Mouse (Mus musculus): Measurements from ENCODE around the gene Irf8. TPM values are rescaled to one million over a fixed set of nuclear protein-coding genes. Genes with fewer than 3 reads are reported as not detected.

Irf8 gene
- polyA plus RNA-seq, 1 experiment, result 0.12 TPM

- no peak for TF ChIP-seq TAL1 (IDR thresholded peaks at IDR 0.05; ENCODE audit: low read length)
- TF ChIP-seq GATA1 (IDR thresholded peaks at IDR 0.05; ENCODE audit: low read length), result no peak
- H3K9me3 ChIP-seq (ENCODE audit: control insufficient read depth, low read length), result no peaks in the 10 kb centered on the region
- no peaks in the 10 kb centered on the region for H3K36me3 ChIP-seq (ENCODE audit: control insufficient read depth)
- H3K4me3 ChIP-seq (replicated peaks), result no peak overlapping the region
- H3K27me3 ChIP-seq (ENCODE audit: control insufficient read depth), result no peaks in the 10 kb centered on the region
- H3K4me1 ChIP-seq (ENCODE audit: control insufficient read depth), result peaks cover 5% of the 10 kb centered on the region; the same call in 1 of the 2 replicates
Observed at GRCm38 (mm10) chr8:120697979-120698272, 38.2 kb upstream of the Irf8 start.

GRCm38 (mm10) chr8:120698426-120698825, 37.7 kb upstream of the Irf8 start:
- Histone ChIP-seq H3K9me3 (ENCODE audit: control insufficient read depth, low read length) (no peaks in the 10 kb centered on the region), H3K27me3 (ENCODE audit: control insufficient read depth) (no peaks in the 10 kb centered on the region), H3K36me3 (ENCODE audit: control insufficient read depth) (no peaks in the 10 kb centered on the region), H3K4me1 (ENCODE audit: control insufficient read depth) (peaks cover 5% of the 10 kb centered on the region; the same call in 1 of the 2 replicates), H3K4me3 (replicated peaks) (no peak overlapping the region)
- no peak for TF ChIP-seq TAL1 (IDR thresholded peaks at IDR 0.05; ENCODE audit: low read length)

- Histone ChIP-seq H3K4me3 (replicated peaks) (no peak overlapping the region), H3K9me3 (ENCODE audit: control insufficient read depth, low read length) (no peaks in the 10 kb centered on the region), H3K36me3 (ENCODE audit: control insufficient read depth) (no peaks in the 10 kb centered on the region), H3K27me3 (ENCODE audit: control insufficient read depth) (no peaks in the 10 kb centered on the region), H3K4me1 (ENCODE audit: control insufficient read depth) (peaks cover 3% of the 10 kb centered on the region; the same call in 1 of the 2 replicates)
- no peak for TF ChIP-seq GATA1 (IDR thresholded peaks at IDR 0.05; ENCODE audit: low read length)
- no peak for TF ChIP-seq TAL1 (IDR thresholded peaks at IDR 0.05; ENCODE audit: low read length)
Observed at GRCm38 (mm10) chr8:120699079-120699478, 37.1 kb upstream of the Irf8 start.

- Histone ChIP-seq H3K4me1 (ENCODE audit: control insufficient read depth) (no peaks in the 10 kb centered on the region), H3K36me3 (ENCODE audit: control insufficient read depth) (no peaks in the 10 kb centered on the region), H3K27me3 (ENCODE audit: control insufficient read depth) (no peaks in the 10 kb centered on the region), H3K9me3 (ENCODE audit: control insufficient read depth, low read length) (no peaks in the 10 kb centered on the region), H3K4me3 (replicated peaks) (no peak overlapping the region)
- TF ChIP-seq GATA1 (IDR thresholded peaks at IDR 0.05; ENCODE audit: low read length) (no peak), TAL1 (IDR thresholded peaks at IDR 0.05; ENCODE audit: low read length) (no peak)
Observed at GRCm38 (mm10) chr8:120699565-120699964, 36.6 kb upstream of the Irf8 start.

- TF ChIP-seq TAL1 (IDR thresholded peaks at IDR 0.05; ENCODE audit: low read length) (no peak), GATA1 (IDR thresholded peaks at IDR 0.05; ENCODE audit: low read length) (no peak)
- no peak overlapping the region for H3K4me3 ChIP-seq (replicated peaks)
- no peaks in the 10 kb centered on the region for H3K27me3 ChIP-seq (ENCODE audit: control insufficient read depth)
- no peaks in the 10 kb centered on the region for H3K9me3 ChIP-seq (ENCODE audit: control insufficient read depth, low read length)
- H3K36me3 ChIP-seq (ENCODE audit: control insufficient read depth), result no peaks in the 10 kb centered on the region
- no peaks in the 10 kb centered on the region for H3K4me1 ChIP-seq (ENCODE audit: control insufficient read depth)
Observed at GRCm38 (mm10) chr8:120700053-120700452, 36.1 kb upstream of the Irf8 start.

- no peaks in the 10 kb centered on the region for H3K9me3 ChIP-seq (ENCODE audit: control insufficient read depth, low read length)
- no peak overlapping the region for H3K4me3 ChIP-seq (replicated peaks)
- 0 out of 2 replicates have a peak, but pooled peaks cover 2% of the 10 kb centered on the region for H3K27me3 ChIP-seq (ENCODE audit: control insufficient read depth)
- no peaks in the 10 kb centered on the region for H3K4me1 ChIP-seq (ENCODE audit: control insufficient read depth)
- TF ChIP-seq GATA1 (IDR thresholded peaks at IDR 0.05; ENCODE audit: low read length) (no peak), TAL1 (IDR thresholded peaks at IDR 0.05; ENCODE audit: low read length) (no peak)
- no peaks in the 10 kb centered on the region for H3K36me3 ChIP-seq (ENCODE audit: control insufficient read depth)
Observed at GRCm38 (mm10) chr8:120701758-120702465, 34.2 kb upstream of the Irf8 start.

- no peaks in the 10 kb centered on the region for H3K9me3 ChIP-seq (ENCODE audit: control insufficient read depth, low read length)
- TF ChIP-seq TAL1 (IDR thresholded peaks at IDR 0.05; ENCODE audit: low read length) (no peak), GATA1 (IDR thresholded peaks at IDR 0.05; ENCODE audit: low read length) (no peak)
- no peaks in the 10 kb centered on the region for H3K4me1 ChIP-seq (ENCODE audit: control insufficient read depth)
- H3K36me3 ChIP-seq (ENCODE audit: control insufficient read depth), result no peaks in the 10 kb centered on the region
- no peak overlapping the region for H3K4me3 ChIP-seq (replicated peaks)
- H3K27me3 ChIP-seq (ENCODE audit: control insufficient read depth), result 0 out of 2 replicates have a peak, but pooled peaks cover 2% of the 10 kb centered on the region
Observed at GRCm38 (mm10) chr8:120704203-120704602, 32.0 kb upstream of the Irf8 start.

GRCm38 (mm10) chr8:120705163-120705562, 31.0 kb upstream of the Irf8 start:
- no peaks in the 10 kb centered on the region for H3K9me3 ChIP-seq (ENCODE audit: control insufficient read depth, low read length)
- TF ChIP-seq GATA1 (IDR thresholded peaks at IDR 0.05; ENCODE audit: low read length) (no peak), TAL1 (IDR thresholded peaks at IDR 0.05; ENCODE audit: low read length) (no peak)
- H3K4me3 ChIP-seq (replicated peaks), result no peak overlapping the region
- no peaks in the 10 kb centered on the region for H3K36me3 ChIP-seq (ENCODE audit: control insufficient read depth)
- H3K4me1 ChIP-seq (ENCODE audit: control insufficient read depth), result no peaks in the 10 kb centered on the region
- 0 out of 2 replicates have a peak, but pooled peaks cover 2% of the 10 kb centered on the region for H3K27me3 ChIP-seq (ENCODE audit: control insufficient read depth)

GRCm38 (mm10) chr8:120706193-120706592, 30.0 kb upstream of the Irf8 start:
- Histone ChIP-seq H3K9me3 (ENCODE audit: control insufficient read depth, low read length) (no peaks in the 10 kb centered on the region), H3K4me3 (replicated peaks) (no peak overlapping the region), H3K27me3 (ENCODE audit: control insufficient read depth) (0 out of 2 replicates have a peak, but pooled peaks cover 2% of the 10 kb centered on the region), H3K36me3 (ENCODE audit: control insufficient read depth) (no peaks in the 10 kb centered on the region), H3K4me1 (ENCODE audit: control insufficient read depth) (no peaks in the 10 kb centered on the region)
- no peak for TF ChIP-seq GATA1 (IDR thresholded peaks at IDR 0.05; ENCODE audit: low read length)
- no peak for TF ChIP-seq TAL1 (IDR thresholded peaks at IDR 0.05; ENCODE audit: low read length)

- Histone ChIP-seq H3K4me1 (ENCODE audit: control insufficient read depth) (no peaks in the 10 kb centered on the region), H3K36me3 (ENCODE audit: control insufficient read depth) (no peaks in the 10 kb centered on the region), H3K4me3 (replicated peaks) (no peak overlapping the region), H3K9me3 (ENCODE audit: control insufficient read depth, low read length) (no peaks in the 10 kb centered on the region), H3K27me3 (ENCODE audit: control insufficient read depth) (0 out of 2 replicates have a peak, but pooled peaks cover 2% of the 10 kb centered on the region)
- TF ChIP-seq GATA1 (IDR thresholded peaks at IDR 0.05; ENCODE audit: low read length) (no peak), TAL1 (IDR thresholded peaks at IDR 0.05; ENCODE audit: low read length) (no peak)
Observed at GRCm38 (mm10) chr8:120709176-120709575, 27.0 kb upstream of the Irf8 start.
